Mouse (Mus musculus) left cerebral cortex, adult 6 months (tissue): ENCODE results near the gene Lhfp. TPM values are rescaled to one million over a fixed set of nuclear protein-coding genes. Genes with fewer than 3 reads are reported as not detected.

Experiments
- long read RNA-seq, 2 experiments: library from polyadenylated mRNA; unstranded; transcript quantifications; one replicate each; pipeline ENCODE4 v2.0.0; 2019 to 2020
- polyA plus RNA-seq: library from polyadenylated mRNA; unstranded; fragments of <200 nt; fragmentation: Nextera tagmentation; gene quantifications from 2 replicates; pipeline ENCODE4 v1.2.3, GENCODE M21; 2021

The Lhfp gene
- 24.3 and 38.2 TPM in 2 replicates for polyA plus RNA-seq
- long read RNA-seq, experiment 1, transcript Lhfp-201 (4 exons, 2,108 nt): major isoform, 124 of 126 reads
- long read RNA-seq, experiment 1, partial matches to known transcripts: 2 of 126 reads
- long read RNA-seq, experiment 1, other reads (novel, unspliced or antisense): 0 of 126 reads
- long read RNA-seq, experiment 2, transcript Lhfp-201 (4 exons, 2,108 nt): major isoform, 51 of 59 reads
- long read RNA-seq, experiment 2, partial matches to known transcripts: 5 of 59 reads
- long read RNA-seq, experiment 2, other reads (novel, unspliced or antisense): 3 of 59 reads

DNA sequence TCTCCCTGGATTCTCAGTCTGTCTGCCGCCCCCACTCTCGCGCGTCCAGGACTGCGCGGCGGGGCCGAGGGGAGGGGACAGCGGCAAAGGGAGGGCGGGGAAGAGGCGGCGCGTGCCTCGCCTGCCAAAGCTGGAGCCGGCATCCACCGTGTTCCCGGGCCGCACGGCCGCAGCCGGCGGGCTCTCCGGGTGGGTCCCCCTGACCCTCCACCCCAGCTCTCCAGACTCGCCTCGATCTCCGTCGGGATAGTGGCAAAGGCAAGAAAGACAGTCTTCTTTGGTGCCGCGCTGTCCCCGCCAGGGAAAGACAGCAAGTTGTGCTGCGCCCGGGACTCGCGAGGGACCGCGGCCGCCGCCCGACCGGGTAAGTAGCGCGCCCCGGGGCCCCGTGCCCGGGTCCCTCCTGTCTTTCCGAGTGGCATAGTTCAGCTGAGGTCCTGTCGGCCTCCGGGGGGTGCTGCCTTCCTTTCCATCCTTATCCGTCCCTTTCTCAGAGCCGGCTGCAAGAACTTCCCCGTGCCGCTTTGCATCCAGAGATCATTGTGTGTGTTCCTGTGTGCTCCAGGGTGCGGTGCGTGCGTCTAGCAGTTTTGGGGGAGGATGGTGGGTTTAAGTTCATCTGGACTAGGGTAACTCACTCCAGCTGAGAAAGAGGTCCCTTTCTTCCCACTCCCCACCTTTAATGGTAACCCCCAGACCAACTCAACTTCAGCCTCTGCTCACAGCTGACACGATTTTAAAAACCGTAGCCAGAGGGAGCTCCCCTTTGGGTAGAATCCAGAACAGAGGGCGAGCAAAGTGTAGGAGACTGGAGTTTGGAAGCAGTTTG lies at the start of gene Lhfp:
TSS of gene Lhfp (plus strand) at position 118 of the 829 bp plus-strand sequence.

DNA sequence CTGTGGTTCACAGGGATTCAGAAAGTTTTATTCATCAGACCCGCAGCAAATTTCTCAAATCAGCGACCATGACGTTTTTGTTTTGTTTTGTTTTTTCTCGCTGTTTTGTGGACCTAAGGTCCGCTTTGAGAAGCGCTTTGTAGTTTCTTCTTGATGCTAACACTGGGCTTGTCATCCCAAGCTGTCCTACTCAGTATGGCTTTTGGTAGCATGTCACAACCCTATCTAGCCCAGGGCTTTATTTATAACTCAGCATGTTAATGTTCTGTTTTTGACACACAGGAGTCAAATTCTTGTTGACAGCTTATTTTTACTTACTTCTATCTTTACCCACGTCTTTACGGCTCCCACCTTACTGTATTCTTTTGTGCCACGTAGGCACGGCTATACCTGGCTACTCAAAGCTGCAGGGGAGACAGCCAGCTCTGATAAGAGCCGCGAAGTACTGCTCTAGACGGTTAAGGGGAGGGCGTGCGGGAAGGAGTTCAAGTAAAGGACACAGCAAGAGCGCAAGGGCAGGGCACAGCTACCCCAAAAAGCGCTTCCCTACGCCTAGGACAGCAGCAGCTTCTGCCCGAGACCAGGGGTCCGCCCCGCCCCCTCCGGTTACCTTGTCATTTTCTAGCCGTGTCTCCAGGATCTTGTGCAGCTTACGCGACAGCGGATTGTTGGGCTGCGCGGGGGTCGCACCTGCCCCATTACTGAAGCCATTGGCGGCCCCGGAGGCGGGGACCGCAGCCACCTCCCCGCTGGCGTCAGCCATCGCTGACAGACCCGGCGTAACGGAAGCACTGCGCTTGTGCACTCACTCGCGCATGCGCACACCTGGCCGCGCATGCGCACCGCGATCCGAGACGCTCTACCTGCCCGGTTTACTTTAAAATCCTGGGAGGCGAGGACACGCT lies 24.6 kb upstream of the Lhfp start, which contains the start of gene Cog6:
TSS of gene Cog6 (minus strand) at position 802 of the 905 bp plus-strand sequence.

Other genes starting within 250 kb of the Lhfp start
- gene Cog6, start 24.3 kb upstream of the Lhfp start, polyA plus RNA-seq: 24.5 and 31.0 TPM in 2 replicates